Mouse (Mus musculus) A20 (cell line): Measurements from ENCODE around the gene Cep170b.

Experiments
- DNase-seq: peaks from one replicate; pipeline ENCODE4 v3.0.0-alpha.2; 2011; ENCODE audit warnings: low read depth, low spot score

The Cep170b gene

GRCm38 (mm10) chr12:112763176-112763575 lies 42.9 kb downstream of the Cep170b start:
- DNase-seq = no peak

- no peak for DNase-seq
Measured at GRCm38 (mm10) chr12:112764141-112764540, 43.9 kb downstream of the Cep170b start.

- DNase-seq = no peak
Measured at GRCm38 (mm10) chr12:112764991-112765390, 44.7 kb downstream of the Cep170b start.

GRCm38 (mm10) chr12:112766586-112766985 lies 46.3 kb downstream of the Cep170b start:
- no peak for DNase-seq

GRCm38 (mm10) chr12:112767036-112767890 lies 47.0 kb downstream of the Cep170b start:
- no peak for DNase-seq

GRCm38 (mm10) chr12:112768166-112768565 lies 47.9 kb downstream of the Cep170b start:
- no peak for DNase-seq

GRCm38 (mm10) chr12:112769031-112769430 lies 48.8 kb downstream of the Cep170b start:
- peak; percentile 46 for DNase-seq

GRCm38 (mm10) chr12:112769751-112770150 lies 49.5 kb downstream of the Cep170b start:
- DNase-seq = no peak

GRCm38 (mm10) chr12:112770396-112770795 lies 50.1 kb downstream of the Cep170b start:
- no peak for DNase-seq

- DNase-seq = no peak
Measured at GRCm38 (mm10) chr12:112772306-112772705, 52.1 kb downstream of the Cep170b start.

- DNase-seq = no peak
Measured at GRCm38 (mm10) chr12:112773366-112773765, 53.1 kb downstream of the Cep170b start.

GRCm38 (mm10) chr12:112774026-112774425 lies 53.8 kb downstream of the Cep170b start:
- no peak for DNase-seq

GRCm38 (mm10) chr12:112774481-112774880 lies 54.2 kb downstream of the Cep170b start:
- DNase-seq = no peak

GRCm38 (mm10) chr12:112791026-112791425 lies 70.8 kb downstream of the Cep170b start:
- DNase-seq = no peak

GRCm38 (mm10) chr12:112793601-112794355 lies 73.5 kb downstream of the Cep170b start:
- peak; percentile 42 for DNase-seq

- DNase-seq = no peak
Measured at GRCm38 (mm10) chr12:112794356-112794816, 74.1 kb downstream of the Cep170b start.

- DNase-seq = no peak
Measured at GRCm38 (mm10) chr12:112794998-112795397, 74.7 kb downstream of the Cep170b start.

- no peak for DNase-seq
Measured at GRCm38 (mm10) chr12:112795466-112796104, 75.3 kb downstream of the Cep170b start.
